Mouse (Mus musculus) retina, postnatal 7 days (tissue): ENCODE measurements around the gene Car12.

Experiments used
- DNase-seq: peaks from one replicate; pipeline ENCODE4 v3.0.0-alpha.2; 2012; ENCODE audit warnings: low read depth, low spot score

Gene Car12

GRCm38 (mm10) chr9:66710626-66711025 lies 2.9 kb upstream of the Car12 start:
- DNase-seq = no peak

- DNase-seq = no peak
Observed at GRCm38 (mm10) chr9:66714022-66714515, 583 bp downstream of the Car12 start.

GRCm38 (mm10) chr9:66715361-66715760 lies 1.9 kb downstream of the Car12 start:
- no peak for DNase-seq

GRCm38 (mm10) chr9:66716533-66716932 lies 3.0 kb downstream of the Car12 start:
- DNase-seq = no peak

- DNase-seq = no peak
Observed at GRCm38 (mm10) chr9:66720686-66721450, 7.4 kb downstream of the Car12 start.

GRCm38 (mm10) chr9:66722187-66722868 lies 8.8 kb downstream of the Car12 start:
- no peak for DNase-seq

GRCm38 (mm10) chr9:66722869-66723272 lies 9.4 kb downstream of the Car12 start:
- no peak for DNase-seq

- DNase-seq = no peak
Observed at GRCm38 (mm10) chr9:66725591-66725990, 12.1 kb downstream of the Car12 start.

- no peak for DNase-seq
Observed at GRCm38 (mm10) chr9:66727333-66727732, 13.8 kb downstream of the Car12 start.

GRCm38 (mm10) chr9:66730556-66730955 lies 17.1 kb downstream of the Car12 start:
- DNase-seq = no peak

GRCm38 (mm10) chr9:66731284-66731683 lies 17.8 kb downstream of the Car12 start:
- no peak for DNase-seq

- DNase-seq = no peak
Observed at GRCm38 (mm10) chr9:66732791-66733691, 19.6 kb downstream of the Car12 start.

GRCm38 (mm10) chr9:66734568-66734967 lies 21.1 kb downstream of the Car12 start:
- no peak for DNase-seq

GRCm38 (mm10) chr9:66735122-66735521 lies 21.6 kb downstream of the Car12 start:
- no peak for DNase-seq

- no peak for DNase-seq
Observed at GRCm38 (mm10) chr9:66736016-66736415, 22.5 kb downstream of the Car12 start.

- DNase-seq = no peak
Observed at GRCm38 (mm10) chr9:66736551-66736950, 23.1 kb downstream of the Car12 start.

GRCm38 (mm10) chr9:66739516-66739915 lies 26.0 kb downstream of the Car12 start:
- DNase-seq = no peak

GRCm38 (mm10) chr9:66744531-66744930 lies 31.0 kb downstream of the Car12 start:
- DNase-seq = no peak

GRCm38 (mm10) chr9:66748390-66748789 lies 34.9 kb downstream of the Car12 start:
- no peak for DNase-seq

- no peak for DNase-seq
Observed at GRCm38 (mm10) chr9:66752849-66753248, 39.4 kb downstream of the Car12 start.

GRCm38 (mm10) chr9:66760991-66761390 lies 47.5 kb downstream of the Car12 start:
- no peak for DNase-seq

- no peak for DNase-seq
Observed at GRCm38 (mm10) chr9:66768721-66769120, 55.2 kb downstream of the Car12 start.
